Mouse (Mus musculus): ENCODE results near the gene Adgrg3. TPM values are rescaled to one million over a fixed set of nuclear protein-coding genes. Genes with fewer than 3 reads are reported as not detected.
A peak's percentile ranks its signal among the peaks of the same experiment; 100 is the strongest.

Gene Adgrg3
- total and polyA plus RNA-seq, 3 experiments = 0.12 to 0.49 TPM; not detected in 1

GRCm38 (mm10) chr8:95059812-95060533, 42.5 kb downstream of the Adgrg3 start:
- Histone ChIP-seq H3K4me3 (ENCODE audit: low read depth, low read length) (no peak overlapping the region), H3K9me3 (replicated peaks) (no peaks in the 10 kb centered on the region), H3K27me3 (ENCODE audit: insufficient read depth, low read length) (peaks cover 30% of the 10 kb centered on the region), H3K4me1 (ENCODE audit: insufficient read depth, low read depth, low read length) (no peaks in the 10 kb centered on the region), H3K36me3 (replicated peaks) (no peaks in the 10 kb centered on the region)
- TF ChIP-seq TAL1 (conservative IDR thresholded peaks at IDR 0.05; ENCODE audit: low read depth, low read length) = no peak
- no peak for TF ChIP-seq GATA2 (IDR thresholded peaks at IDR 0.05; ENCODE audit: borderline replicate concordance, low read depth, low read length)
- TF ChIP-seq CTCF (IDR thresholded peaks at IDR 0.05; ENCODE audit: low read depth, low read length) = no peak
- no peak for TF ChIP-seq POLR2AphosphoS5 (IDR thresholded peaks at IDR 0.05; ENCODE audit: insufficient replicate concordance, low read depth, low read length)
- no peak for TF ChIP-seq GATA1 (IDR thresholded peaks at IDR 0.05; ENCODE audit: borderline replicate concordance, low read length)
- DNase-seq (ENCODE audit: low spot score) = no peak
- ATAC-seq (ENCODE audit: extremely low read depth, insufficient number of reproducible peaks, low FRiP score, poor library complexity, severe bottlenecking) = no peak

DNA sequence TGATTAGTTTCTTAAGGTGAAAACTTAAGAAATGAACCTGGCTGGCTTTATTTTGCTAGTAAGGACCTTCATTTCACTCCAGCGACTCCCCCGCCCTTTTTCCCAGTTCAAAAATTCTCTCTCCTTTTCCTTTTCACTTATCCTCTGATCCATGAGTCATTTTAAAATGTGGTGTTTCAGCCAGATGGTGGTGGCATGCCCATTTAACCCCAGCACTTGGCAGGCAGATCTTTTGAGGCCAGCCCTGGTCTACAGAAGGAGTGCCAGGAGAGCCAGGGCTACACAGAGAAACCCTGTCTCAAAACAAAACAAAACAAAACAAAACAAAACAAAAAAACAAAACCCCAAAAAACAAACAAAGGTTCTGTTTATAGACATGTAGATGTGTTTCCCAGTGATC, 47.0 kb downstream of the Adgrg3 start:
- no peak for TF ChIP-seq GATA2 (IDR thresholded peaks at IDR 0.05; ENCODE audit: borderline replicate concordance, low read depth, low read length)
- TF ChIP-seq TAL1 (conservative IDR thresholded peaks at IDR 0.05; ENCODE audit: low read depth, low read length) = no peak
- TF ChIP-seq CTCF (IDR thresholded peaks at IDR 0.05; ENCODE audit: low read depth, low read length) = no peak
- no peak for TF ChIP-seq POLR2AphosphoS5 (IDR thresholded peaks at IDR 0.05; ENCODE audit: insufficient replicate concordance, low read depth, low read length)
- no peak for TF ChIP-seq GATA1 (IDR thresholded peaks at IDR 0.05; ENCODE audit: borderline replicate concordance, low read length)
- Histone ChIP-seq H3K36me3 (replicated peaks) (no peaks in the 10 kb centered on the region), H3K27me3 (ENCODE audit: insufficient read depth, low read length) (peaks cover 14% of the 10 kb centered on the region; the same call in 1 of the 2 replicates), H3K4me3 (ENCODE audit: low read depth, low read length) (no peak overlapping the region), H3K9me3 (replicated peaks) (no peaks in the 10 kb centered on the region), H3K4me1 (ENCODE audit: insufficient read depth, low read depth, low read length) (no peaks in the 10 kb centered on the region)
- no peak for DNase-seq (ENCODE audit: low spot score)
- ATAC-seq (ENCODE audit: extremely low read depth, insufficient number of reproducible peaks, low FRiP score, poor library complexity, severe bottlenecking) = no peak

DNA sequence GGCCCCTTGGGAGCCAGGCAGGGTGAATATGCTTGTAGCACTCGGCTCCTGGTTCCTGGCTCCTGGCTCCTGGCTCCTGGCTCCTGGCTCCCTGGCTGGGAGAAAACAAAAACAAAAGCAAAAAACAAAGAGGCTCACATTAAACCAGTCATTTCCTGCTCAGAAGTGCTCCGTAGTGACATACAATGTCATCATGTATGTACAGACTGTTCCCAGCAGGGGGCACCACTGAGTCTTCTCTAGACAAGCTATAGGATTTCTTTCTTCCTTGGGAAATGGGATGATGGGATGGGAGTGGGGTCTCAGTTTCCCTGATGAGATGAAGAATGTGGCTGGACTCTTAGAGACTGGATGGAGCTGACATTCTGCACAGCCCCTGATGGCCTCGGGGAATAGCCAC, 50.1 kb downstream of the Adgrg3 start:
- Histone ChIP-seq H3K9me3 (replicated peaks) (no peaks in the 10 kb centered on the region), H3K4me1 (ENCODE audit: insufficient read depth, low read depth, low read length) (no peaks in the 10 kb centered on the region), H3K4me3 (ENCODE audit: low read depth, low read length) (no peak overlapping the region), H3K27me3 (ENCODE audit: insufficient read depth, low read length) (peaks cover 17% of the 10 kb centered on the region; the same call in 1 of the 2 replicates), H3K36me3 (replicated peaks) (no peaks in the 10 kb centered on the region)
- ATAC-seq (ENCODE audit: extremely low read depth, insufficient number of reproducible peaks, low FRiP score, poor library complexity, severe bottlenecking) (no peak), DNase-seq (ENCODE audit: low spot score) (peak; percentile 17)
- TF ChIP-seq CTCF (IDR thresholded peaks at IDR 0.05; ENCODE audit: low read depth, low read length) (peak; percentile 30; the same call in 1 of the 2 replicates), TAL1 (conservative IDR thresholded peaks at IDR 0.05; ENCODE audit: low read depth, low read length) (no peak)

- H3K36me3 ChIP-seq (replicated peaks) = no peaks in the 10 kb centered on the region
- H3K4me3 ChIP-seq (ENCODE audit: low read depth, low read length) = no peak overlapping the region
- DNase-seq (ENCODE audit: low spot score) (no peak), ATAC-seq (ENCODE audit: extremely low read depth, insufficient number of reproducible peaks, low FRiP score, poor library complexity, severe bottlenecking) (no peak)
- H3K9me3 ChIP-seq (replicated peaks) = no peaks in the 10 kb centered on the region
- H3K27me3 ChIP-seq (ENCODE audit: insufficient read depth, low read length) = peaks cover 31% of the 10 kb centered on the region
- TF ChIP-seq POLR2AphosphoS5 (IDR thresholded peaks at IDR 0.05; ENCODE audit: insufficient replicate concordance, low read depth, low read length) (no peak), GATA2 (IDR thresholded peaks at IDR 0.05; ENCODE audit: borderline replicate concordance, low read depth, low read length) (no peak), CTCF (IDR thresholded peaks at IDR 0.05; ENCODE audit: low read depth, low read length) (no peak), GATA1 (IDR thresholded peaks at IDR 0.05; ENCODE audit: borderline replicate concordance, low read length) (no peak), TAL1 (conservative IDR thresholded peaks at IDR 0.05; ENCODE audit: low read depth, low read length) (no peak)
- H3K4me1 ChIP-seq (ENCODE audit: insufficient read depth, low read depth, low read length) = peaks cover 14% of the 10 kb centered on the region
Observed at GRCm38 (mm10) chr8:95075504-95075903, 58.0 kb downstream of the Adgrg3 start.

- H3K36me3 ChIP-seq (replicated peaks) = no peaks in the 10 kb centered on the region
- no peak for TF ChIP-seq POLR2AphosphoS5 (IDR thresholded peaks at IDR 0.05; ENCODE audit: insufficient replicate concordance, low read depth, low read length)
- no peak for TF ChIP-seq GATA1 (IDR thresholded peaks at IDR 0.05; ENCODE audit: borderline replicate concordance, low read length)
- no peak for TF ChIP-seq GATA2 (IDR thresholded peaks at IDR 0.05; ENCODE audit: borderline replicate concordance, low read depth, low read length)
- TF ChIP-seq TAL1 (conservative IDR thresholded peaks at IDR 0.05; ENCODE audit: low read depth, low read length) = no peak
- no peak for TF ChIP-seq CTCF (IDR thresholded peaks at IDR 0.05; ENCODE audit: low read depth, low read length)
- H3K27me3 ChIP-seq (ENCODE audit: insufficient read depth, low read length) = peaks cover 31% of the 10 kb centered on the region
- ATAC-seq (ENCODE audit: extremely low read depth, insufficient number of reproducible peaks, low FRiP score, poor library complexity, severe bottlenecking) (no peak), DNase-seq (ENCODE audit: low spot score) (no peak)
- no peaks in the 10 kb centered on the region for H3K9me3 ChIP-seq (replicated peaks)
- peaks cover 14% of the 10 kb centered on the region for H3K4me1 ChIP-seq (ENCODE audit: insufficient read depth, low read depth, low read length)
- H3K4me3 ChIP-seq (ENCODE audit: low read depth, low read length) = no peak overlapping the region
Observed at GRCm38 (mm10) chr8:95076151-95076550, 58.7 kb downstream of the Adgrg3 start.

DNA sequence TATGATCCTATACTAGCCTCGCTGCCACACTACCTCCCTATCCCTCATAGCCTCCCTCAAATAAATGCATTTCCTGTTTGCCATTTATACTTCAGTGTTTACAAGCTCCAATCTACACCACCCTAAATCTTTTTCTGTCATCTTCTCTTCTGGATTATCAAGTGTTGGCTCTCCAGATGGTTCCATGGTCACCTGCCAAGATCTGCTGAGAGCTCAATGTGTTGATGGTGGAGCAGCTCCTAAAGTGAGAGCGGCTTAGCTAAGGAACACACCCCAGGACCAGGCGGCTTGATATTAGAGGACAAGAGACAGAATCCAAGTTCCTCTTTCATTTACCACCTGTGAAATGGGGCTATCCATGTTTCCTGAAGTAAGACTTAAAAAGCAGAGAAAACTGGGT, 60.6 kb downstream of the Adgrg3 start:
- peaks cover 8% of the 10 kb centered on the region for H3K36me3 ChIP-seq (replicated peaks)
- H3K4me1 ChIP-seq (ENCODE audit: insufficient read depth, low read depth, low read length) = peaks cover 32% of the 10 kb centered on the region
- no peak overlapping the region for H3K4me3 ChIP-seq (ENCODE audit: low read depth, low read length)
- ATAC-seq (ENCODE audit: extremely low read depth, insufficient number of reproducible peaks, low FRiP score, poor library complexity, severe bottlenecking) = no peak
- DNase-seq (ENCODE audit: low spot score) = no peak
- H3K9me3 ChIP-seq (replicated peaks) = no peaks in the 10 kb centered on the region
- no peak for TF ChIP-seq TAL1 (conservative IDR thresholded peaks at IDR 0.05; ENCODE audit: low read depth, low read length)
- no peak for TF ChIP-seq GATA1 (IDR thresholded peaks at IDR 0.05; ENCODE audit: borderline replicate concordance, low read length)
- TF ChIP-seq GATA2 (IDR thresholded peaks at IDR 0.05; ENCODE audit: borderline replicate concordance, low read depth, low read length) = no peak
- no peak for TF ChIP-seq POLR2AphosphoS5 (IDR thresholded peaks at IDR 0.05; ENCODE audit: insufficient replicate concordance, low read depth, low read length)
- no peak for TF ChIP-seq CTCF (IDR thresholded peaks at IDR 0.05; ENCODE audit: low read depth, low read length)
- peaks cover 25% of the 10 kb centered on the region for H3K27me3 ChIP-seq (ENCODE audit: insufficient read depth, low read length)
